Mouse (Mus musculus) neural tube, embryonic 13.5 days (tissue): ENCODE measurements around the gene Shb. TPM values are rescaled to one million over a fixed set of nuclear protein-coding genes. Genes with fewer than 3 reads are reported as not detected.

Experiments used
- ATAC-seq: fragments of 200-750 bp; cut with Nextera tagmentation; 2 replicates; pipeline ENCODE4 v1.8.0; 2017; ENCODE audit warnings: low read depth, mild to moderate bottlenecking, moderate TSS enrichment, moderate library complexity
- H3K27ac ChIP-seq: fragments of 300-500 bp; sonication (generic); replicated peaks from 2 replicates; pipeline ENCODE4 v1.5.1; 2015; ENCODE audit warnings: moderate library complexity, mild to moderate bottlenecking, inconsistent platforms
- H3K27me3 ChIP-seq: fragments of 300-500 bp; sonication (generic); 2 replicates; pipeline ENCODE4 v1.6.1; 2015; ENCODE audit warnings: mild to moderate bottlenecking, inconsistent platforms
- H3K36me3 ChIP-seq: fragments of 300-500 bp; sonication (generic); 2 replicates; pipeline ENCODE4 v1.6.1; 2015; ENCODE audit warnings: mild to moderate bottlenecking, inconsistent platforms
- H3K4me1 ChIP-seq: fragments of 300-500 bp; sonication (generic); replicated peaks from 2 replicates; pipeline ENCODE4 v1.6.1; 2015; ENCODE audit warnings: inconsistent platforms
- H3K4me2 ChIP-seq: fragments of 300-500 bp; sonication (generic); 2 replicates; pipeline ENCODE4 v1.6.1; 2015; ENCODE audit warnings: inconsistent platforms, mild to moderate bottlenecking, moderate library complexity
- H3K4me3 ChIP-seq: fragments of 300-500 bp; sonication (generic); 2 replicates; pipeline ENCODE4 v1.5.1; 2015; ENCODE audit warnings: mild to moderate bottlenecking, inconsistent platforms
- H3K9ac ChIP-seq: fragments of 300-500 bp; sonication (generic); 2 replicates; pipeline ENCODE4 v1.6.1; 2015; ENCODE audit warnings: moderate library complexity, mild to moderate bottlenecking, inconsistent platforms
- H3K9me3 ChIP-seq: fragments of 300-500 bp; sonication (generic); 2 replicates; pipeline ENCODE4 v1.6.1; 2016; ENCODE audit warnings: inconsistent platforms
- WGBS: fragments of 180-500 bp; shearing (Covaris S2); methylation state at CpG from one replicate; pipeline ENCODE4 v1.1.7; 2015; 5-methylcytosine and 5-hydroxymethylcytosine counted together
- polyA plus RNA-seq: library from polyadenylated mRNA; unstranded; fragments of >200 nt; fragmentation: Nextera tagmentation; extraction: Ambion mirVana; gene quantifications from 2 replicates; pipeline ENCODE4 v1.2.1, GENCODE M21; 2015

Shb gene
- polyA plus RNA-seq, 1 experiment from 2014 or later, result 4.0 TPM

DNA sequence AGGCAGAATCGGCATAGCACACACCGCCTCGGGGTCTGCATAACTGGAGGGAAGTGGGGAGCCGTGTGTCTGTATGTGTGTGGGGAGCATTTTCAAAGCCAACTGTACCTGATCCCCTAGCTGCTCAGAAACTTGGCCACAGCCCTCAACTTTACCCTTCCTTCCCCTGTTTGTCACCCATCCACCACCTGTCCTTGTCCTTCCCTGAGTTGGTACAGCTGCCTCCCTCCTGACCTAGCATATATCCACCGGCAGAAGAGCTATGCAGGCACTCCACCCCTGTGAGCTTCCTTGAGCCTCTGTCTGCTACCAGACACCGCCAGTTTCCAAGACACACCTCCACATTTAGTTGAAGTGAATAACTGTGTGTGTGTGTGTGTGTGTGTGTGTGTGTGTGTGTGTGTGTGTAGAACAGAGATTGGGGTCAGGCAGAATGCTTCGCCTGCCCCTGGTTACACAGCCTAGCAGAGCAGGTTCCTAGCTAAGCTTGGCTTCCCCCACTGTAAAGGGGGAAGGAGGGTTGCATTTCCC, 95.8 kb downstream of the Shb start:
- Histone ChIP-seq H3K27me3 (no peaks in the 10 kb centered on the region), H3K4me1 (peaks cover 71% of the 10 kb centered on the region), H3K4me3 (no peak overlapping the region), H3K36me3 (no peaks in the 10 kb centered on the region), H3K9me3 (no peaks in the 10 kb centered on the region), H3K4me2 (no peak overlapping the region), H3K27ac (peak overlapping the region; percentile 30), H3K9ac (0 out of 2 replicates have a peak overlapping the region, but pooled peaks have one; percentile 41)
- 69% methylated on average over 7 of the region's 7 CpGs for WGBS
- ATAC-seq, result 0 out of 2 replicates have a peak, but pooled peaks have one; percentile 7

DNA sequence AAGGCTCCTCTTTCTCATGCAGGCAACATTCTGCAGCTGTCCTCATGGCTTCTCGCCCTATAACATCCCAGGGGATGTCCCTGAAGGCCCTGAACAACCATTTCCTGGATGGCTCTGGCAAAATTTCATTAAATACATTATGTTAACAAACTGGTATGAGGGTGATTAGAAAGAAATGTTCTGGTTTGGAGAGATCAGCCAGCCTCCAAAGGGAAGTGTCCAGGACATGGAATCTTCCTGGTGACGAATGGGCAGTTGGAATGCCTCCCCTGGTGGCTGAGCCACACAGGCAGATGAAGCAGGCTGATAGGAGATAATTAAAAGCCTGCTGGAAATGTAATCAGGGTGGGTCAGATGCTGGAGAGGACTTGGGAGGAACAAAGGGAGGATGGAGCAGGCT, 96.4 kb downstream of the Shb start:
- ATAC-seq, result 0 out of 2 replicates have a peak, but pooled peaks have one; percentile 1
- Histone ChIP-seq H3K4me2 (no peak overlapping the region), H3K27me3 (no peaks in the 10 kb centered on the region), H3K4me3 (no peak overlapping the region), H3K27ac (peak overlapping the region; percentile 30), H3K4me1 (peaks cover 71% of the 10 kb centered on the region), H3K36me3 (no peaks in the 10 kb centered on the region), H3K9ac (0 out of 2 replicates have a peak overlapping the region, but pooled peaks have one; percentile 41), H3K9me3 (no peaks in the 10 kb centered on the region)
- WGBS, result 30% methylated on average over 2 of the region's 2 CpGs

DNA sequence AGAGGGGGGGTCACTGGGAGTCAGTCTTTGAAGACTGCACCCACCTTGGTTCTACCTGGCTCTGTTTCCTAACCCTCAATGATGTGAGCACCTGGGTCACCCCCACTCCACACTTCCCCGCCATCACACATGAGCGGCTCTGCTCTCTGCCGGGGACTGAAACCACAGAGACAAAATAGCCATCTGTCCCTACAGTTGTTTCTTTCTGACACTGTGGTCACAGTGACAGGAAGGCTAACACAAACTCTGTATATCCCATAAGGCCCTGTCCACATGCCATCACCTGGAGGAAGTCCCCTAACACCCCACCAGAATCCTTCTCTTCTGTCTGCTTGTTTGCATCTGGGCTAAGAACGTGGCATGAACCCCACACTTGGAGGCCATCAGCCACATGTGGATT, 97.6 kb downstream of the Shb start:
- ATAC-seq, result no peak
- WGBS, result 76% methylated on average over 4 of the region's 4 CpGs
- H3K9me3 ChIP-seq, result no peaks in the 10 kb centered on the region
- H3K27ac ChIP-seq, result no peak overlapping the region
- no peak overlapping the region for H3K4me2 ChIP-seq
- H3K4me3 ChIP-seq, result no peak overlapping the region
- H3K36me3 ChIP-seq, result no peaks in the 10 kb centered on the region
- no peaks in the 10 kb centered on the region for H3K27me3 ChIP-seq
- peaks cover 68% of the 10 kb centered on the region for H3K4me1 ChIP-seq
- H3K9ac ChIP-seq, result no peak overlapping the region

DNA sequence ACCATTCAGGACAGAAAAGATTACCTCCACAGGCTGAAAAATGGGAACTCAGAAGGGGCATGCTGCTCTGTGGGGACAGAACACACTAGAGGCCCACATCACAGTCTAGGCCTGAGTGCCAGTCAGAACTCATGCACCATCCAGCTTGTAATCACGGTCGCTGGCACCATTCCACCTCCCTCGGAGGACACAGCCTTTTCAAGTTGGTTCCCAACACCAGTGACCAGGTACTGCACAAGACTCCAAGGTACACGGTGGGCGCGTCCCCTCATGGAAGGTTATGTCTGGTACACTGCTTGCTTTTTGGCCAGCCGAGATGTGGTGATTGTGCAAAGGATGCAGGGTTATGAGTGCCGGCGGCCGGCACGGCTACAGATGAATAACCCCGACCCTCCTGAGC, 98.2 kb downstream of the Shb start:
- Histone ChIP-seq H3K4me1 (peaks cover 68% of the 10 kb centered on the region), H3K9ac (0 out of 2 replicates have a peak overlapping the region, but pooled peaks have one; percentile 50), H3K4me2 (no peak overlapping the region), H3K4me3 (no peak overlapping the region), H3K36me3 (no peaks in the 10 kb centered on the region), H3K27ac (no peak overlapping the region), H3K27me3 (no peaks in the 10 kb centered on the region), H3K9me3 (no peaks in the 10 kb centered on the region)
- ATAC-seq, result no peak
- WGBS, result 86% methylated on average over 12 of the region's 12 CpGs

DNA sequence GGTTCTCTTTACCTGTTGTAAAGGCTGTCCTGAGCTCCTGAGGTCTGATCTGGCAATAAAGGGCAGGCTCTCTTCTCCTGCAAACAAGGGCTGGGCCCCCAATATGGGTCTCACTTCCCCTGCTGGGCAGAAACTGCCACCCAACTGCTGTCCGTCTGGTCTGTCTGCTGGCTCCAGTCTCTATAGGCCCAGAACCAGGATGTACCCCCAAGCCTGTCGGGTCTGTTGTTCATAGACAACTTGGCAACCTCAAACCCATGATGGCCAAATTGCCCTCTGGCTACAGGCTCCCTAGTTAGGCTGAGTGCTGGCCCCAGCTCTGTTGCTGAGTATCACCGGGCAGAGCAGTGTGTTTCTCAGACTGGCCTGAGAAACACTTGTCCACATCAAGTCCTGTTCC, 100.5 kb downstream of the Shb start:
- Histone ChIP-seq H3K9me3 (no peaks in the 10 kb centered on the region), H3K27me3 (no peaks in the 10 kb centered on the region), H3K4me3 (no peak overlapping the region), H3K4me1 (peaks cover 70% of the 10 kb centered on the region), H3K4me2 (no peak overlapping the region), H3K27ac (no peak overlapping the region), H3K9ac (no peak overlapping the region), H3K36me3 (no peaks in the 10 kb centered on the region)
- WGBS, result 81% methylated on average over 3 of the region's 3 CpGs
- no peak for ATAC-seq

DNA sequence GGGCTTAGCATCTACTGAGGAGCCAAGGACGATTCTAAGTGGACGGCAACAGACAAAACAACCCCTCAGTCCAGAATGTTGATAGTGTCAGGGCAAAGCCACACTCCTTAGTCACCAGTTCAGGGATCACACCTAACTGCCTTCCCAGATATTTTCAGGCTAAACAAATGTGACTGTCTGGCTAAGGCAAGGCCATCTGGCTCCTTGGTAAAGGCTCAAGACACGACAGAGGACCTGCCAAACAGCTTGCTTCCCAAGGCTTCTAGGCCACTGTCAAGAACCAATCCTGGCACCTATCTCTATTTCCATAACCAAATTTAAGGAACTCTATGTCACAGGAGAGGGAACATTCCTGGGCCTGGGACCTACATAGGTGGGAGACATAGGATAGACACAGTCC, 101.0 kb downstream of the Shb start:
- H3K4me3 ChIP-seq, result no peak overlapping the region
- H3K9ac ChIP-seq, result no peak overlapping the region
- 88% methylated on average over 3 of the region's 3 CpGs for WGBS
- H3K4me2 ChIP-seq, result no peak overlapping the region
- no peaks in the 10 kb centered on the region for H3K27me3 ChIP-seq
- H3K36me3 ChIP-seq, result no peaks in the 10 kb centered on the region
- ATAC-seq, result no peak
- H3K9me3 ChIP-seq, result no peaks in the 10 kb centered on the region
- H3K27ac ChIP-seq, result no peak overlapping the region
- peaks cover 69% of the 10 kb centered on the region for H3K4me1 ChIP-seq

DNA sequence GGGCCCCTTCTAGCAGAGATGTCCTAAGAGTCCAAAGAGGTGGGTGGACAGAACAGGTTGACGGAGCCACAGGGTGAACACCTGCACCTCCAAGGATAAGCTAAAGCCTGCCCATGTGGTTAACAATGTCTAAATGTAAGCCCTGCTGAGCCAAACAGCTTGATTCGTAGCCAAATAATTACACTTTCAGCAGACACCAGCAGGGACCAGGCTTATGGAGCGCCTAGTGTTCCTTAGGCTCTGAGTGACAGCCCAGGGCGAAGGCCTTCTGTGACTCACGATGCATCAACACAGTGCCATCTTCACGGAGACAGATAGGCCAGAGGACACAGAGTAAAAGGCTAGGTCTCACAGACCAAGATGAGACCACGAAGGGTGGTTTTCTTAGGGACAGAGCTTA, 102.8 kb downstream of the Shb start:
- H3K9me3 ChIP-seq, result no peaks in the 10 kb centered on the region

DNA sequence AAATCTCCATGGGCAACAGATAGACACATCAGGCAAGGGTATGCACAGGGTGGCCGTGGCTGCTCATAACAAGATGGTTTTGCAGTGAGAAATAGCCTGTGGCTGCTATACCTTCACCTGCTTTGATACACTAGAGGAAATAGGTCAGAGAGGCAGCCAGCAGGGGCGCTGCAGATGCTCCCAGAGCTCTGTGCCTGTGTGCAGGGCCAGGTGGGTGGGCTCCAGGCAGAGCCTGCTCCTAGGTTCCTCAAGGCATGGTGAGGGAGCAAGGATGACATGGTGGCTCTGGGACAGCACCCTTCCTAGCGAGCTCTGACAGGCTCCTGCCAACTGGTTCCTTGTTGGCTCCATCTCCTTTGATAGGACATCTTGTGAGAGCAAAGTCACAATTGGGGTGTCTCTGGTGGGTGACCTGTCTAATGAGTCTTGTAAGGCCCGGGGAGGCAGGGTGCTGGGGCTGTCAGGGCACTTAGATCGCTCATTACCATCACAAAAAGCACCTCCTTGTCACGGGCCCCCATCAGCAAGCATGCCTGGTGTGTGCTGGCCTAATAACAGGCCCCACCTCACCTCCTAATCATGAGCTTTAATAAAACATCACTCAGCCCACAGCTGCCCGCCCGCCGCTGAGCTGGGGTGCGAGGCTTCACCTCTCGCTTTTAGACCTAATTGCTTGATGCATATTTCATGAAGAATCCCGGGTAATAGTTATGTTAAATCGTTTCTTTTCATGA, 105.4 kb downstream of the Shb start:
- 34% methylated on average over 13 of the region's 13 CpGs for WGBS
- H3K4me2 ChIP-seq, result no peak overlapping the region
- no peak for ATAC-seq
- H3K4me3 ChIP-seq, result no peak overlapping the region
- H3K4me1 ChIP-seq, result peaks cover 46% of the 10 kb centered on the region
- no peaks in the 10 kb centered on the region for H3K36me3 ChIP-seq
- H3K27me3 ChIP-seq, result no peaks in the 10 kb centered on the region
- H3K27ac ChIP-seq, result no peak overlapping the region; the same call in 1 of the 2 replicates
- no peaks in the 10 kb centered on the region for H3K9me3 ChIP-seq
- no peak overlapping the region for H3K9ac ChIP-seq

More for the DNA sequence above, 102.8 kb downstream of the Shb start:
- Histone ChIP-seq H3K27ac (0 out of 2 replicates have a peak overlapping the region, but pooled peaks have one; percentile 0), H3K9ac (no peak overlapping the region), H3K4me2 (no peak overlapping the region), H3K36me3 (no peaks in the 10 kb centered on the region), H3K4me3 (no peak overlapping the region), H3K27me3 (no peaks in the 10 kb centered on the region), H3K4me1 (peaks cover 53% of the 10 kb centered on the region)
- WGBS, result 59% methylated on average over 7 of the region's 7 CpGs
- no peak for ATAC-seq

DNA sequence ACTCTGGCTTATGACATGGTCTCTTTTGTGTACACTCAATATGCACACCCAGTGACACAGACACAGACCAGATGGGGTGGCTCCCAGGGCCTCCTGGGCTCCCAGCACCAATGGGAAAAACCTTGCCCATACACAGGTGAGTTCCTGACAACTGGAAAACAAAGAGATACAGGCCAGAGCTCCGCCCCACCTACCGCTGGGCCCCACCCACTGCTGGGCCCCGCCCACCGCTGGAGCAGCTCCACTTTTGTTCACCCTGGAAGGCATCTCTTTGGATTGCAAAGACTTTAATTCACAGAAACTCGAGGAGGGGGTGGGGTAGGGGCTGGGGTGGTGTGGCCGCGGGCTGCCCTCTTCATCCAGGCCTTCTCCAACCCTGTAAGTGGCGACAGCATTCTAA, 108.9 kb downstream of the Shb start:
- H3K27ac ChIP-seq, result no peak overlapping the region
- ATAC-seq, result no peak
- WGBS, result 27% methylated on average over 8 of the region's 8 CpGs
- H3K9ac ChIP-seq, result 0 out of 2 replicates have a peak overlapping the region, but pooled peaks have one; percentile 12
- no peak overlapping the region for H3K4me2 ChIP-seq
- no peak overlapping the region for H3K4me3 ChIP-seq
- H3K9me3 ChIP-seq, result no peaks in the 10 kb centered on the region
- H3K27me3 ChIP-seq, result no peaks in the 10 kb centered on the region
- no peaks in the 10 kb centered on the region for H3K36me3 ChIP-seq
- peaks cover 59% of the 10 kb centered on the region for H3K4me1 ChIP-seq

DNA sequence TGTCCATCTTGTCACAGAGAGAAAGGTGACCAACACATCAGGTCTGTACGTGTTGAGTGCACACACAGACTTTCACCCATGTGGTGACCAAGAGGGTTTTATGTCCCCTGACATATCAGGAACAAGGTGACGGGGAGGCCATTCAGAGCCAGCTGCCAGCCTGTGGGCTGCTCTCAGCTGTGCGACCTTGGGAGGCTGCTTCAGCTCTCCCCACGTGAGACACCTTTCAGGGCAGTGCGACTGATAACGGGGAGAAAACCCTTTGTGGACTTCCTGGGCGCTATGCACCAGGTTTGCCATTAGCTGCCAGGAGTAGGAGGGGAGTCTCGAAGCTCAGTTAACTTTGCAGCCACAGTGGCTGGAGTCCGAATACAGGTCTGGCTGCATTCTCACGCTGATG, 109.6 kb downstream of the Shb start:
- Histone ChIP-seq H3K4me1 (peaks cover 58% of the 10 kb centered on the region), H3K4me3 (no peak overlapping the region)

DNA sequence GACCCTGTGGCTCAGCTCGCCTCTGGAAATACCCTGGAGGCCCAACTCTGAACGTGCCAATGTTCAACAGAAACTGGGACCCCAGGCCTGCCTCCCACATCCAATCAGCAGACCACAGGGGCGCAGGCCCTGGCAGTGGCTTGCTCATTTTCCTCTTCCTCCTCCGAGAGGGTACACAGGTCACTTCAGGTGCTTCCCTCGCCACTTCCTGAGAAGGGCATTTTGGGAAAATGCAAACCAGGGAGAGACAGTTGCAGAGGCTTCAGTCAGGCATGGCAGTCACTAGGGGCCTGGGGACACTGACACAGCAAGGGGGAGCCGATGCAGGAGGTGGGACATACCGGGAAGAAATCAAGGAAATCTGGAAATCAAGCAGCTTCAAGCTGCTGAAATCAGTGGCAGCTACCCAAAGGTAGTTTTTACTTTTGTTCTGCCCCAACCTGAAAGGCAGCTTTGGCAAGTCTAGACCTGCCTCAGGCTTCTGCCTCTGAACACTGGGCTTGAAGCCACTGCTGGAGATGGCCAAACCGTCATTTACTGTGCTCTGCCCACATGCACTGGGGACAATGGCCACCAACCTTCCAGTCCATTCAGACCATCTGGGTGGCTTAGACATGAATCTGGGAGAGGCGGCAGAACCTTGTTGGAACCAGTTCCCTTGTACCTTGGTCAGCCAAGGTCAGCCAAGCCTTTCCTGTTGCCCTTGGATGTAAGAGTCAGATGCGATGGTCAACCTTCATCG, 110.6 kb downstream of the Shb start:
- Histone ChIP-seq H3K4me3 (no peak overlapping the region), H3K27ac (no peak overlapping the region), H3K36me3 (no peaks in the 10 kb centered on the region), H3K9ac (no peak overlapping the region), H3K4me1 (peaks cover 48% of the 10 kb centered on the region), H3K27me3 (no peaks in the 10 kb centered on the region; the same call in 1 of the 2 replicates), H3K4me2 (no peak overlapping the region), H3K9me3 (no peaks in the 10 kb centered on the region)
- WGBS, result 81% methylated on average over 11 of the region's 11 CpGs
- no peak for ATAC-seq

More for the DNA sequence above, 109.6 kb downstream of the Shb start:
- H3K4me2 ChIP-seq, result no peak overlapping the region
- H3K36me3 ChIP-seq, result no peaks in the 10 kb centered on the region
- no peak for ATAC-seq
- H3K27ac ChIP-seq, result no peak overlapping the region
- 89% methylated on average over 10 of the region's 10 CpGs for whole genome bisulfite sequencing
- no peak overlapping the region for H3K9ac ChIP-seq
- no peaks in the 10 kb centered on the region for H3K9me3 ChIP-seq
- no peaks in the 10 kb centered on the region for H3K27me3 ChIP-seq

DNA sequence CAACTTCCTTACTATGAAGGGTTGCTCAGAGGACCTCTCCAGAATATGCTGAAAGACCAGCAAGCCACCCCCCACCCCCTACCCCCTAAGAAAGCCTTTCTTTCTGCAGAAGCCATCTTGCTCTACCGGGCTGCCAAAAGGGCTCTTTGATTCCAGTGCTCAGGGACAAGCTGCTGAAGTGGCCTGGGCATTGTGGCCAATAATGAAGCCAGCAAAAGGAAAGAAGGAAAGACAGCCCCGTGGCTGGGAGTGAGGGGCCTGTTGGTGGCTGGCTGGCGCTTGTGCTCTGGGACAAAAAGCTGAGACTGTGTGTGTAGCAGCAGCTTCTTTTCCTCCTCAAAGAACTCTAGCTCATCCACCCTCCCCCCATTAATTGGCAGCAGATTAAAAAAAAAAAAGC, 111.5 kb downstream of the Shb start:
- WGBS, result 57% methylated on average over 3 of the region's 3 CpGs
- ATAC-seq, result no peak
- Histone ChIP-seq H3K4me2 (no peak overlapping the region), H3K9ac (no peak overlapping the region), H3K27ac (no peak overlapping the region), H3K4me3 (no peak overlapping the region), H3K36me3 (no peaks in the 10 kb centered on the region), H3K27me3 (no peaks in the 10 kb centered on the region; the same call in 1 of the 2 replicates), H3K4me1 (peaks cover 43% of the 10 kb centered on the region), H3K9me3 (no peaks in the 10 kb centered on the region)
